Mouse (Mus musculus) heart, adult 8-10 months (tissue): ENCODE data around the gene Oit1. TPM values are rescaled to one million over a fixed set of nuclear protein-coding genes. Genes with fewer than 3 reads are reported as not detected.

Experiments used
- DNase-seq: peaks from one replicate; pipeline ENCODE4 v3.0.0; 2022; ENCODE audit warnings: low spot score
- total RNA-seq, 4 experiments: library from RNA; stranded (reverse); gene quantifications; 2 replicates each; pipeline ENCODE4 v1.2.4; 2022

Oit1 gene
- total RNA-seq = under 1 TPM in 1 of 4 experiments, not detected in 3; 0.20 TPM

GRCm38 (mm10) chr14:8378685-8379313 is at the start of gene Oit1:
Gene Oit1, minus strand, starts transcription at chr14:8378754.
- DNase-seq = no peak

GRCm38 (mm10) chr14:8422833-8423232 is 44.3 kb upstream of the Oit1 start:
- no peak for DNase-seq

- DNase-seq = no peak
Measured at GRCm38 (mm10) chr14:8421199-8421787, 42.7 kb upstream of the Oit1 start.

GRCm38 (mm10) chr14:8418610-8419009 is 40.1 kb upstream of the Oit1 start:
- DNase-seq = no peak

- no peak for DNase-seq
Measured at GRCm38 (mm10) chr14:8405946-8406345, 27.4 kb upstream of the Oit1 start.

GRCm38 (mm10) chr14:8403310-8403709 is 24.8 kb upstream of the Oit1 start:
- no peak for DNase-seq

GRCm38 (mm10) chr14:8398507-8398906 is 20.0 kb upstream of the Oit1 start:
- no peak for DNase-seq

GRCm38 (mm10) chr14:8395690-8396287 is 17.2 kb upstream of the Oit1 start:
- DNase-seq = no peak

- no peak for DNase-seq
Measured at GRCm38 (mm10) chr14:8392181-8392825, 13.7 kb upstream of the Oit1 start.

GRCm38 (mm10) chr14:8369394-8369793 is 9.2 kb downstream of the Oit1 start:
- DNase-seq = no peak

- DNase-seq = no peak
Measured at GRCm38 (mm10) chr14:8368900-8369299, 9.7 kb downstream of the Oit1 start.

- no peak for DNase-seq
Measured at GRCm38 (mm10) chr14:8367727-8368520, 10.6 kb downstream of the Oit1 start.

GRCm38 (mm10) chr14:8367121-8367520 is 11.4 kb downstream of the Oit1 start:
- no peak for DNase-seq

- no peak for DNase-seq
Measured at GRCm38 (mm10) chr14:8365833-8366232, 12.7 kb downstream of the Oit1 start.

- DNase-seq = no peak
Measured at GRCm38 (mm10) chr14:8356836-8357235, 21.7 kb downstream of the Oit1 start.

- peak; percentile 49 for DNase-seq
Measured at GRCm38 (mm10) chr14:8355999-8356501, 22.5 kb downstream of the Oit1 start.

GRCm38 (mm10) chr14:8348927-8349326 is 29.6 kb downstream of the Oit1 start:
- DNase-seq = no peak

GRCm38 (mm10) chr14:8346255-8346997 is 32.1 kb downstream of the Oit1 start:
- peak; percentile 82 for DNase-seq

- no peak for DNase-seq
Measured at GRCm38 (mm10) chr14:8345566-8345965, 33.0 kb downstream of the Oit1 start.

GRCm38 (mm10) chr14:8342509-8343106 is 35.9 kb downstream of the Oit1 start:
- no peak for DNase-seq
